Mouse (Mus musculus): Measurements from ENCODE around the gene Dennd5b.
"Not testable (repeated sequence)": the region's sequence is repeated elsewhere in the genome, so short reads cannot be mapped to it uniquely, and the experiment has no call there.

The Dennd5b gene

DNA sequence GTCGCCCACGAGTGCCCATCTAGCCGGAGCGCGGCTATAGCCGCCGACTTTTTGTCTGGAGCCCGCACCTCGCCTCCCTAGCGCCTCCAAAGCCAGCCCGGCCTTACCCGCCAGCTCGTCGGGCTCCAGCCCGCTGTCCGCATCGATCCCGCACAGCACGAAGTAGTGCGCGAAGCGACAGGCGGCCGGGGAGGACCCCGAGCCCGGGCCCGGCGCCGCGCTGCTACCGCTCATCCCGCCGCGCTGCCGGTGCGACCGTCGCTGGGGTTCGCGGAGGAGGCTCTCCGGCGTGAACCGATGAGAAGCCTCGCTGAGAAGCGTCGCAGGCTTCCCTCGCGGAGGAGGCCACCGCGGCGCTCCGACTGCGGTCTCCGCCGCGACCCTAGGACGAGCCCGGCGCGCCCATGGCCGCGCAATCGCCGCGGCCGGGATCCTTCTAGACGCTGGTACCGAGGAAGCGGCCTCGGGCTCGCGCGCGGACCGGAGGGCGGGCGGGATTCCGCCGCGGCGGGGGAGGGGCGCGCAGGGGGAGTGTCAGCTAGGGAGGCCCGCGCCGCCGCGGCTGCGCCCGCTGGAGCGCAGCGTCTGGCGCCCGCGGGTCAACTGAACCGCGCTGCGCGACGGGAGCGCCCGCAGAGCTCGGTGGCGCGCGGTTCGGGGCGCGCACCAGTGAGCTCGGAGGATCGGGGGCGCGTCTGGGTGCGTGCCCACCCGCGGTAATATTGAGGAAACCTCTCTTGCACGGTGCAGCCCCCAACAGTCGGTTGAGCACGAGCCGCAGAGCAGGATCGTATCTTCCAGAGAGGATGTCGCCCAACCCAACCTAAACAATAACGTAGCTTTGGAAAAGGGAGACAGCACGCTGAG lies at the start of gene Dennd5b:
Gene Dennd5b (minus strand): TSS at position 605 of the 867 bp plus-strand sequence.
- peak; percentile 81 to 88 for DNase-seq (ENCODE audit: low spot score in 2 of 2)

DNA sequence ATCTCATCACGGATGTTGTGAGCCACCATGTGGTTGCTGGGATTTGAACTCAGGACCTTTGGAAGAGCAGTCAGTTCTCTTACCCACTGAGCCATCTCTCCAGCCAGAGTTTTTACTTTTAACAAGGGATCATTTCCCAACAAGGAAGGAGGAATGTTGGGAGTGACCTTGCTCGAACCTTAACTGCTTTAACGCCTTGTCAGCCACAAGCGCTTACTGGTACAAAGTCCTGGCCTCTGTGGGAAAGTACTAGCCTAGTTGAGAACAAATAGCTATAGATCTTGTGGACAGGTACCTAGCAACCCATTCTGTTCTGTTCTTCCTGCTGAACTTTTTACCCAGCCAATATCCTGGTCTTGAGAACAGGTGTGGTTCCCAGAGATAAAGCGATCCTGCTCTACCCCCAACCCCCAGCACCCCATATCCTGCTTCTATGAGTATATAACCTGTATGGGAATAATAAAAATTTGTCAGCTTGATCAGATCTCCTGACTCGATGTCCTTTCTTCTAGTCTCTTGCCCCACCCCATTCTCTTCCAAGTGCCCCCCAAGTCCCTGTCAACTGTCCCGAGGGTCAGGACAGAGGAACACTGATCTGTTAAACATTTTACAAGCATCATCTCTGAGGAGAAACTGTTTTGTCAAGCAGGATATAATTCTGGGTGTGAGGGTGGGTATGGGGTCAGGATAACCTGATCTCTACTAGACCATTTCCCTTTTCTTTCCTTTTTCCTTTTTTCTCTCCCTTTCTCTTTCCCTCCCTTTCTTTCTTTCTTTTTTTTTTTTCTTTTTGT lies 47.2 kb upstream of the Dennd5b start:
- no peak for DNase-seq (ENCODE audit: low spot score in 2 of 2)

DNA sequence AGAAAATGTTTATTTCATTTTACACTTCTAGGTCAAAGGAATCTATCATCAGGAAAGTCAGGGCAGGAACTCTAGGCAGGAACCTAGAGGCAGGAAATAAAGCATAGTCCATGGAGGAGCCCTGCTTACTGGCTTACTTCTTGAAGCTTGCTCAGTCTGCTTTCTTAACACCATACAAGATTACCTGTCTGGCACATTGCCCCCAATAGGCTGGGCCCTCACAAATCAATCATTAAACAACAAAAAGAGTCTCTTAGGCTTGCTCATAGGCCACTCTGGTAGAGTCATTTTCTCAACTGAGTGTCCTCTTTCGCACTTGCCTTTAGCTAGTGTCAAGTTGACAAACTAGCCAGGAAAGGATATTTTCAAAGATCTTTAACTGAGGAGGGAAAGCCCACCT lies 43.7 kb upstream of the Dennd5b start:
- no peak for DNase-seq (ENCODE audit: low spot score in 2 of 2)

DNA sequence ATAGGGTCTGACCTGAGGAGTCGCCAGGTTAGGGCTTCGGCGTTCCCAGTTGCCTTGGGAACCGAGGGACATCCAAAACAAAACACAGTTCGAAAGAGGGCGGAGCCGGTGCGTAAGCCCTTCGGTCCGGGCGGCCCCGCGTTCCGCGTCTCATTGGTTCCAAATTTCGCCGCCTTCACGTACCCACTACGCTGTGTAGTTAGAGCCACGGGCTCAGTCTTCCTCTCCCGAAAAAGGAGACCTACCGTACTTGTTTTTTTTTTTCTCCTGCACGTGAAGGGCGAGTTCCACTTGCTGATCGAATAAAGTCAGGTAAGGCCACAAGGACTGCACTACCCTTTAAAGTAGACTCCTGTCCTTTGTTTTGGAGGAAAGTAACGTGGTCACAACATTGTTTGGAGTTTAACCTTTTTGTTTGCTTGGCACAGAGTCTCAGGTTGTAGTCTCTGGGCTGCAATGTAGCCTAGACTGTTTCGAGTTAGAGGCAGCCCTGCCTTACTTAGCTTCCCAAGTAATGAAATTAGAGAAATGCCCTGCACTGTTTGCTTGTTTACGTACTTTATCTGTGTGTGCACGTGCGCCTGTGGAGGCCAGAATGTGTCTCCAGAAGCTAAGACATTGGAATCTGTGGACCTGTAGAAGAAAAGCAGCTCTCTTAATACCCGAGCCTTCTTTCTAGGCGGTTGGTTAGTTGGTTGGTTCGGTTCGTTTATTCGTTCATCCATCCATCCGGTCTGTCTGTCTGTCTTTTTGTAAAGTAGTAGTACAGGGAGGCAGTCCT lies 40.1 kb upstream of the Dennd5b start:
- peak; percentile 69 to 83 for DNase-seq (ENCODE audit: low spot score in 2 of 2)

DNA sequence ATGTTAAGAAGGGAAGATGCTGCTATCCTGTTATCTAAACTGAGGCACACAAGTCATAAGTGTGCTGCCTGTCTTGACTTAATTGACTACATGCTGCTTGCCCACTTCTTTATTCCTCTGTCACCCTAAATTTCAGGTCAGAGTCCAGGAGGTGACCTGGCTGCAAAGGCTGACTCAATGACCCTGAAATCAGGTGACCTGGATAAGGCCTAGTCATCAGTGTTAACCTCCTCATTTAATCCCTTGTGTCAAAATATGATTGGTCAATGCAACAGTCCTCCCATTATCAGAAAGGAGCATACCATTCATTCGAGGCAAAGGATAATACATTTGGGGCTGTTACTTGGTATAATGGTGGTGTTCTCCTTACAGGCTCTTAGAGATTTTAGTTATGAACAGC lies 38.0 kb upstream of the Dennd5b start, which contains the start of gene Etfbkmt:
Gene Etfbkmt (plus strand): TSS at position 379 of the 400 bp plus-strand sequence.
- no peak for DNase-seq (ENCODE audit: low spot score in 2 of 2)

DNA sequence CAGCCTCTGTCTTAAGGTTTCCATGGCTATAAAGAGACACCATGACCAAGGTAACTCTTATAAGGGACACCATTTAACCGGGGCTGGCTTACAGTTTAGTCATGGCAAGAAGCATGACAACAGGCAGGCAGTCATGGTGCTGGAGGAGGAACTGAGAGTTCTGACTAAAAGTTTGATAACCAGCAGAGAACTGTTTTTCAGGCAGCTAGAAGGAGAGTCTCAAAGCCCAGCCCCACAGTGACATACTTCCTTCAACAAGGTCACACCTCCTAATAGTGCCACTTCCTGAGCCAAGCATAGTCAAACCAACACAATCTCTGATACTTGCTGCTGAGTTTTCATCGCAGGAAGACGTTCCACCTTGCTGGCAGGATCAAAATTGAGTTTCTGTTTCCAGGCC lies 37.5 kb upstream of the Dennd5b start:
- no peak for DNase-seq (ENCODE audit: low spot score in 2 of 2)

GRCm38 (mm10) chr6:149137936-149138335 lies 36.5 kb upstream of the Dennd5b start:
- DNase-seq (ENCODE audit: low spot score in 2 of 2): no peak

DNA sequence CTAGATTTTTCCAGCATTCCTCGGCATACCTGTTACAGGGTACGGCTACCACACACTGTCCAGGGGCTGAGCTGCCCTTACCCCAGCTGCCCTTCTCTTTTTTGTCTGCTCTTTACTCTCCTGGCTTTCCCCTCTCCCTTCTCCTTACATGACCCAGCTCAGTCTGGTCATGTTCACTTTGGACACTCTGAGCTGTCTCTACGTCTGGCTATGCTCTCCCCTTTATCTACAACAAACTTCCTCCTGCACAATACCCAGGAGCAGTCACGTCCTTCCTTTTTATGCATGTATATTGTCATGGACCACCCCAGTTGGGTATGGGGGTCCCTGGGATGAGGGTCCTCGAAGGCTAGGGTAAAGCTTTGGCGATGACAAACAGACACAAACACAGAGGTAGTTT lies 34.2 kb upstream of the Dennd5b start:
- DNase-seq (ENCODE audit: low spot score in 2 of 2): no peak

- DNase-seq (ENCODE audit: low spot score in 2 of 2): no peak
Observed at GRCm38 (mm10) chr6:149134391-149135150, 33.1 kb upstream of the Dennd5b start.

GRCm38 (mm10) chr6:149132311-149133077 lies 31.0 kb upstream of the Dennd5b start:
- no peak for DNase-seq (ENCODE audit: low spot score in 2 of 2)

DNA sequence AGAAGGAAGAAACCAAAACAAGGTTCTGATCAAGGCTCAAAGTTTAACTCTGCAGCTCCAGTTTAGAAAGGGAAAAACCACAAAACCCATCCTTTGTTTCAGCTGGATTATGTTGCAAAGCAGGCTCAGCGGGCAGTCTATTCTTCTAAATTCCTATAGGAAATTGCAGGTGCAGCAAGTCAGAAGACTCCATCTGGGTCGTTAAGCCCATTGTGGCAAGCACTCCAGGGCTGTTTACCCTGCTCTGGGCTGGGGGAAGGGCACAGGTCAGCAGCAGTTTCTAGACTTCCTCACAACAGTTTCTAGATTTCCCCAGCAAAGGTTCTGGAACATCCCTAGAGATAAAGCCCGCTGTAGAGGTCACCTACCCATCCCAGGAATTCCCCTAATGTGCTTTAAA lies 29.6 kb upstream of the Dennd5b start:
- DNase-seq (ENCODE audit: low spot score in 2 of 2): no peak

DNA sequence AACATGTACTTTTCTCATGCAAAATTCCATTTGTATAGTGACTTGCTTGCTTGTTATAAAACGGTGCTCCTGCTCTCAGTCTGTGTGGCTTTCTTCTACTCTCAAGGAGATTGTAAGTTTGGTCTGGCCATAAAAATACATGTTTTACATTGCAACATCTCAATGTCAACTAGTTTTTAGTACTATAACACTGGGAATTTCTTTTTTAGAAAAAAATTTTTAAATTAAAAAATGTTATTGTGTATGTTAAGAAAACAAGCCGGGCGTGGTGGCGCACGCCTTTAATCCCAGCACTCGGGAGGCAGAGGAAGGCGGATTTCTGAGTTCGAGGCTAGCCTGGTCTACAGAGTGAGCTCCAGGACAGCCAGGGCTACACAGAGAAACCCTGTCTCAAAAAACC lies 28.4 kb upstream of the Dennd5b start, which contains the start of gene Gm10203:
Gene Gm10203 (plus strand): TSS at position 301 of the 400 bp plus-strand sequence.
- not testable (repeated sequence) for DNase-seq (ENCODE audit: low spot score in 2 of 2)

- peak in 1 of 2 experiments; percentile 16 for DNase-seq (ENCODE audit: low spot score in 2 of 2)
Observed at GRCm38 (mm10) chr6:149126675-149127074, 25.2 kb upstream of the Dennd5b start.

- no peak for DNase-seq (ENCODE audit: low spot score in 2 of 2)
Observed at GRCm38 (mm10) chr6:149123042-149123441, 21.6 kb upstream of the Dennd5b start.

GRCm38 (mm10) chr6:149119853-149120252 lies 18.4 kb upstream of the Dennd5b start:
- DNase-seq (ENCODE audit: low spot score in 2 of 2): peak; percentile 31 to 79

GRCm38 (mm10) chr6:149118935-149119334 lies 17.5 kb upstream of the Dennd5b start:
- no peak for DNase-seq (ENCODE audit: low spot score in 2 of 2)

DNA sequence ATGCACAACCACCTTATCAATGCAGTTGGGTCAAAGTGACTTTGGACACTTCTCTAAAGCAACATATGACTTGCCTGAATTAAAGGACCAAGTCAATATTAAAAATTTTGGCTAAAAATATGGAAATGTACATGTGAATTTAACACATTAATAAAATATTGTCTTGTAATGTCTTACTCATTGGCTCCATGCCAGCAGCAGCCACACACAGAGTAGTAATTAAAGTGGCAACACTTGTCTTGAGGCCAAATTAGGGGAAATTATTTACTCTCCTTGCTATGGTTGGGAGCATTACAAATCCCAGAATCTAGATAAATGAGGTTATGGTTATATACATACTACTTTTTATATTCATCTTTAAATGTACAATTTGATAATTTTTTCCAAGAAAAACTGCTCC lies 15.5 kb upstream of the Dennd5b start:
- DNase-seq (ENCODE audit: low spot score in 2 of 2): no peak

GRCm38 (mm10) chr6:149108909-149109308 lies 7.4 kb upstream of the Dennd5b start:
- no peak for DNase-seq (ENCODE audit: low spot score in 2 of 2)

- DNase-seq (ENCODE audit: low spot score in 2 of 2): no peak
Observed at GRCm38 (mm10) chr6:149107615-149108014, 6.1 kb upstream of the Dennd5b start.

GRCm38 (mm10) chr6:149103451-149103850 lies 2.0 kb upstream of the Dennd5b start:
- no peak for DNase-seq (ENCODE audit: low spot score in 2 of 2)

Data from frontal cortex, postnatal 36 days (tissue).